Comparison of ENCODE assay signal across 9 mouse cellular contexts in genomic region chr5:20880386-20880785, GRCm38 (mm10). TPM values are rescaled to one million over a fixed set of nuclear protein-coding genes. Genes with fewer than 3 reads are reported as not detected.
DNase-seq lines count a peak whose midpoint lies in the region; ATAC-seq lines count a peak whose summit lies in the region.
"Had no signal": no experiment of that assay in that cellular context is flagged by ENCODE, and none has a peak within 500 bp of the region (broad histone marks: within the 10 kb centered on the region; RNA-seq: fewer than 3 reads in every experiment).

No protein-coding gene starts in this region.

- no peaks in the 10 kb centered on the region for H3K9me3 ChIP-seq in hindbrain, embryonic 16.5 days (ENCODE audit: control insufficient read depth, low read length)
- H3K9me3 ChIP-seq in midbrain, embryonic 14.5 days (ENCODE audit: control insufficient read depth, low read length) = no peaks in the 10 kb centered on the region

- peak; percentile 14 for DNase-seq in kidney, adult 9 months
- DNase-seq in kidney, adult 18-20 months = no peak
- no peak for DNase-seq in midbrain, embryonic 14.5 days
- no peak for DNase-seq in gastrocnemius, postnatal 4 days (ENCODE audit: low spot score in 2 of 2)
- no peak for DNase-seq in cerebellum, adult 8-10 months
- DNase-seq in spleen, postnatal 4 days (ENCODE audit: low spot score in 2 of 2) = no peak

- no peaks in the 10 kb centered on the region for H3K36me3 ChIP-seq in hindbrain, embryonic 16.5 days (ENCODE audit: control insufficient read depth, insufficient read depth, low read length)
- H3K36me3 ChIP-seq in midbrain, embryonic 14.5 days (ENCODE audit: control insufficient read depth, insufficient read depth, low read length) = no peaks in the 10 kb centered on the region

- H3K4me2 ChIP-seq in hindbrain, embryonic 16.5 days (ENCODE audit: low read length) = peak overlapping the region; percentile 65
- H3K4me2 ChIP-seq in midbrain, embryonic 14.5 days (ENCODE audit: low read length) = peak overlapping the region; percentile 62

- no peak overlapping the region for H3K9ac ChIP-seq in hindbrain, embryonic 16.5 days (ENCODE audit: low read depth, low read length)
- no peak overlapping the region; the same call in 1 of the 2 replicates for H3K9ac ChIP-seq in midbrain, embryonic 14.5 days (replicated peaks; ENCODE audit: low read length)

- H3K27ac ChIP-seq in brown adipose tissue, adult 24 weeks (replicated peaks; ENCODE audit: low read depth, low read length) = no peak overlapping the region
- H3K27ac ChIP-seq in hindbrain, embryonic 16.5 days (ENCODE audit: low read depth, low read length) = no peak overlapping the region
- H3K27ac ChIP-seq in midbrain, embryonic 14.5 days (replicated peaks; ENCODE audit: low read depth, low read length) = no peak overlapping the region

- WGBS in hindbrain, embryonic 16.5 days = 64% methylated on average over 2 of the region's 2 CpGs
- 70% methylated on average over 2 of the region's 2 CpGs for WGBS in midbrain, embryonic 14.5 days

- H3K4me1 ChIP-seq in brown adipose tissue, adult 24 weeks (ENCODE audit: control insufficient read depth, insufficient read depth, insufficient read length, low read length) = no peaks in the 10 kb centered on the region
- H3K4me1 ChIP-seq in hindbrain, embryonic 16.5 days (ENCODE audit: control insufficient read depth, insufficient read depth, low read depth, low read length) = peaks cover 19% of the 10 kb centered on the region
- H3K4me1 ChIP-seq in midbrain, embryonic 14.5 days (ENCODE audit: control insufficient read depth, insufficient read depth, low read length) = peaks cover 19% of the 10 kb centered on the region

- ATAC-seq in hindbrain, embryonic 16.5 days = no peak
- ATAC-seq in midbrain, embryonic 14.5 days (ENCODE audit: low FRiP score, low TSS enrichment) = no peak
- ATAC-seq: Patski had no signal

- no peaks in the 10 kb centered on the region for H3K27me3 ChIP-seq in hindbrain, embryonic 16.5 days (replicated peaks; ENCODE audit: control insufficient read depth, insufficient read depth, low read length)
- no peaks in the 10 kb centered on the region for H3K27me3 ChIP-seq in midbrain, embryonic 14.5 days (ENCODE audit: control insufficient read depth, insufficient read depth, low read length)
- H3K27me3 ChIP-seq: Patski had no signal

- peak overlapping the region; percentile 27; the same call in 1 of the 2 replicates for H3K4me3 ChIP-seq in brown adipose tissue, adult 24 weeks (ENCODE audit: insufficient read depth, low read depth, low read length)
- peak overlapping the region; percentile 88 for H3K4me3 ChIP-seq in hindbrain, embryonic 16.5 days (ENCODE audit: low read length)
- peak overlapping the region; percentile 76 for H3K4me3 ChIP-seq in midbrain, embryonic 14.5 days (replicated peaks; ENCODE audit: low read depth, low read length)

RNA-seq across cellular contexts. Expression of gene Phtf2, which starts 1.5 kb away (rescaled TPM):
- 9.7 and 16.3 TPM in 2 replicates for polyA plus RNA-seq in brown adipose tissue, adult 24 weeks (2012; ENCODE audit: insufficient read depth, insufficient read length, missing spikeins)
- 23.9 and 27.4 TPM in 2 replicates for polyA plus RNA-seq in hindbrain, embryonic 16.5 days (2015; fragmentation: Nextera tagmentation; extraction: Ambion mirVana)
- polyA plus RNA-seq in midbrain, embryonic 14.5 days (2014; fragmentation: Nextera tagmentation; extraction: Ambion mirVana) = 20.4 and 30.5 TPM in 2 replicates
- total RNA-seq in gastrocnemius, postnatal 4 days (2021) = 10 to 100 TPM; 74.8 to 94.0 TPM

RNA-seq across cellular contexts. Expression of gene Tmem60, which starts 1.6 kb away (rescaled TPM):
- polyA plus RNA-seq in brown adipose tissue, adult 24 weeks (2012; ENCODE audit: insufficient read depth, insufficient read length, missing spikeins) = 46.3 and 66.7 TPM in 2 replicates
- 64.0 and 70.5 TPM in 2 replicates for polyA plus RNA-seq in hindbrain, embryonic 16.5 days (2015; fragmentation: Nextera tagmentation; extraction: Ambion mirVana)
- polyA plus RNA-seq in midbrain, embryonic 14.5 days (2014; fragmentation: Nextera tagmentation; extraction: Ambion mirVana) = 73.2 and 75.0 TPM in 2 replicates
- 10 to 100 TPM; 18.4 to 20.8 TPM for total RNA-seq in gastrocnemius, postnatal 4 days (2021)

Comparison
In these comparisons a context has a peak if more than half of its experiments do, and no peak if none do; other contexts are left out.
1. H3K4me3 ChIP-seq: peak in every context shown above with its lines; median percentile 88 in hindbrain, embryonic 16.5 days; 76 in midbrain, embryonic 14.5 days; 27 in brown adipose tissue, adult 24 weeks.